Mouse (Mus musculus): ENCODE results near the gene Olfr495. TPM values are rescaled to one million over a fixed set of nuclear protein-coding genes. Genes with fewer than 3 reads are reported as not detected.

The Olfr495 gene
- not detected in 2 replicates for polyA plus RNA-seq (2021; fragmentation: Nextera tagmentation)
- long read RNA-seq, experiment 1, result 0 reads
- long read RNA-seq, experiment 2, result 0 reads

DNA sequence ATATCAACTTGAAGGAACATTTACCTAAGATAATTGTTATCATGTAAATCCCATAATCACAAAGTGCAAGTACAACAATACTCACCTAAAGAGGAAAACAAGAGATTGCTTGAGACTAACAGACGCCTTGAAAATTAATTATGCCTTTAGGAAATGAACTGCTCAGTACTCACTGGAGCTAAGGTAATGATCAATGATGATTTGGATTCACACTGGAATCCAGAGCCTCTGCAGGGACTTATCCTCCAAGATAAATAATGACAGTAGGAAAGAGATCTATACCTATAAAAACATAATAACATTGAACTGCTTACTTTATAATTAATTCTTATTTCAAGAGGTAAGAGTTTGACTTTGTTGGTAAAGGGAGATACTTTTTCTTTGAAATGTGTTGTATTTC lies at the start of gene Olfr495:
Gene Olfr495, plus strand, starts transcription at position 301 of the 400 bp plus-strand sequence.

GRCm38 (mm10) chr7:108346879-108347278 lies 46.1 kb upstream of the Olfr495 start, which contains the start of gene Olfr493:
Gene Olfr493 (minus strand): TSS chr7:108346979.

GRCm38 (mm10) chr7:108365035-108365434 lies 27.9 kb upstream of the Olfr495 start, which contains the start of gene Olfr494:
Gene Olfr494 (plus strand): TSS chr7:108365335.

DNA sequence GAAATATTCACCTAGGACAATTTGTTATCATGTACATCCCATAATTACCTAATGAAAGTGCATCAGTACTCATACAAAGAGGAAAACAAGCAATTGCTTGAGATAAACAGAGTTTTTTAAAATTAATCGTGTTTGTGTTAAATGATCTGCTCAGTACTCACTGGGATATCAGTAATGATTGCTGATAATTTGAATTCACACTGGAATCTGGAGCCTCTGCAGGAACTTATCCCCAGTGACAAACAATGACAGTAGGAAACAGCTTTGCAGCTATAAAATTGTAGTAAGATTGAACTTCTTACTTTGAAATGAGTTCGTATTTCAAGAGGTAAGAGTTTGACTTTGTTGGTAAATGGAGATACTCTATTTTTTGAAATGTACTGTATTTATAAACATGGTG lies 27.2 kb downstream of the Olfr495 start, which contains the start of gene Olfr497:
Gene Olfr497, plus strand, starts transcription at position 301 of the 400 bp plus-strand sequence.

Other genes with a start within 250 kb of the Olfr495 start
- not detected in 2 replicates for gene Olfr485, start 233.3 kb upstream of the Olfr495 start, polyA plus RNA-seq (2021; fragmentation: Nextera tagmentation)
- gene Olfr486, start 220.4 kb upstream of the Olfr495 start, polyA plus RNA-seq (2021; fragmentation: Nextera tagmentation), result not detected in 2 replicates
- not detected in 2 replicates for gene Olfr487, start 178.5 kb upstream of the Olfr495 start, polyA plus RNA-seq (2021; fragmentation: Nextera tagmentation)
- gene Olfr488, start 134.8 kb upstream of the Olfr495 start, polyA plus RNA-seq (2021; fragmentation: Nextera tagmentation), result not detected in 2 replicates
- not detected in 2 replicates for gene Olfr490, start 104.2 kb upstream of the Olfr495 start, polyA plus RNA-seq (2021; fragmentation: Nextera tagmentation)
- gene Olfr491, start 79.7 kb upstream of the Olfr495 start, polyA plus RNA-seq (2021; fragmentation: Nextera tagmentation), result not detected in 2 replicates
- gene Olfr492, start 69.5 kb upstream of the Olfr495 start, polyA plus RNA-seq (2021; fragmentation: Nextera tagmentation), result not detected in 2 replicates
- gene Olfr493, start 46.2 kb upstream of the Olfr495 start, polyA plus RNA-seq (2021; fragmentation: Nextera tagmentation), result not detected in 2 replicates
- gene Olfr494, start 27.8 kb upstream of the Olfr495 start, polyA plus RNA-seq (2021; fragmentation: Nextera tagmentation), result not detected in 2 replicates
- not detected in 2 replicates for gene Olfr497, start 27.3 kb downstream of the Olfr495 start, polyA plus RNA-seq (2021; fragmentation: Nextera tagmentation)
- not detected in 2 replicates for gene Olfr498, start 72.2 kb downstream of the Olfr495 start, polyA plus RNA-seq (2021; fragmentation: Nextera tagmentation)
- gene Olfr502, start 131.9 kb downstream of the Olfr495 start, polyA plus RNA-seq (2021; fragmentation: Nextera tagmentation), result not detected in 2 replicates
- gene Olfr503, start 151.4 kb downstream of the Olfr495 start, polyA plus RNA-seq (2021; fragmentation: Nextera tagmentation), result not detected in 2 replicates
- gene Olfr504, start 172.6 kb downstream of the Olfr495 start, polyA plus RNA-seq (2021; fragmentation: Nextera tagmentation), result not detected in 2 replicates
- not detected in 2 replicates for gene Olfr506, start 217.6 kb downstream of the Olfr495 start, polyA plus RNA-seq (2021; fragmentation: Nextera tagmentation)
- gene Olfr507, start 228.6 kb downstream of the Olfr495 start, polyA plus RNA-seq (2021; fragmentation: Nextera tagmentation), result not detected in 2 replicates
- not detected in 2 replicates for gene Olfr508, start 236.8 kb downstream of the Olfr495 start, polyA plus RNA-seq (2021; fragmentation: Nextera tagmentation)